Mouse (Mus musculus): Measurements from ENCODE around the gene Defa2.
"Not testable (repeated sequence)": the region's sequence is repeated elsewhere in the genome, so short reads cannot be mapped to it uniquely, and the experiment has no call there.

The Defa2 gene

GRCm38 (mm10) chr8:21378215-21378614, at the start of gene Defa2:
TSS of gene Defa2 (plus strand) at chr8:21378515.
- DNase-seq, result not testable (repeated sequence)

- not testable (repeated sequence) for DNase-seq
Measured at GRCm38 (mm10) chr8:21391511-21391910, 13.2 kb downstream of the Defa2 start, which contains the start of gene Defa33. TSS of gene Defa33 (plus strand) at chr8:21391811.

DNA sequence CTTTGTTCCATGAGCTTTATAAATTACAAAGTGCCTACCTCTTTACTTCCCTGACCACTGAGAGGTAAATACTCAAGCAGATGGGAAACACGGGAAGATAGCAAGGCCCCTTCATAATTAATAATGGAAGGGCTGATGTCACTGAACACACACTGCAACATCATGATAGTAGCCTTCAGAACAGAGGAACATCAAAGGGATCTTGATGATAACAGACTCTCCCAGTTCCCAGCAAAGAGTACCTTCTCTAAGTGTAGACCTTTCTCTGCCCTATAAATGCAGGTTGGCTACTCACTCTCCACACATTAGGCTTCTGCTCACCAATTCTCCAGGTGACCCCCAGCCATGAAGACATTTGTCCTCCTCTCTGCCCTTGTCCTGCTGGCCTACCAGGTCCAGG, 48.8 kb downstream of the Defa2 start, which contains the start of gene Defa36:
Gene Defa36, plus strand, starts transcription at position 301 of the 400 bp plus-strand sequence.
- DNase-seq, result not testable (repeated sequence)
